Mouse (Mus musculus) megakaryocyte, embryonic 14.5 days (primary cell): ENCODE measurements around the gene Tprgl. TPM values are rescaled to one million over a fixed set of nuclear protein-coding genes. Genes with fewer than 3 reads are reported as not detected.

Experiments used
- H3K27me3 ChIP-seq: replicated peaks from 2 replicates; pipeline ENCODE3; 2012; ENCODE audit warnings: inconsistent platforms
- H3K36me3 ChIP-seq: replicated peaks from 2 replicates; pipeline ENCODE3; 2012; ENCODE audit warnings: low read length, inconsistent platforms, mixed read lengths
- H3K4me1 ChIP-seq: 2 replicates; pipeline ENCODE4 v1.6.1; 2012; ENCODE audit warnings: inconsistent platforms
- H3K4me3 ChIP-seq: replicated peaks from 2 replicates; pipeline ENCODE3; 2012; ENCODE audit warnings: moderate library complexity, mild to moderate bottlenecking, inconsistent platforms
- H3K9me3 ChIP-seq: 2 replicates; pipeline ENCODE4 v1.6.1; 2012; ENCODE audit warnings: inconsistent platforms
- FLI1 ChIP-seq: IDR thresholded peaks from 2 replicates; pipeline ENCODE4 v1.6.1; 2012; ENCODE audit warnings: low read length, inconsistent platforms, mixed read lengths
- GATA1 ChIP-seq: IDR thresholded peaks from 3 replicates; pipeline ENCODE4 v1.6.1; 2012; ENCODE audit warnings: mixed read lengths, low read length, inconsistent platforms, borderline replicate concordance
- polyA plus RNA-seq: library from polyadenylated mRNA; stranded (reverse); fragments of >175 nt; gene quantifications from 2 replicates; pipeline ENCODE4 v1.2.3, GENCODE M21; 2012; ENCODE audit warnings: low replicate concordance; ENCODE audit not compliant: insufficient read depth

Tprgl gene
- polyA plus RNA-seq, 1 experiment, result 116 TPM

- peaks cover 48% of the 10 kb centered on the region for H3K27me3 ChIP-seq
These were observed 6.6 kb upstream of the Tprgl start for GRCm38 (mm10) chr4:154167053-154167452.

GRCm38 (mm10) chr4:154163296-154163695, 2.8 kb upstream of the Tprgl start:
- peak overlapping the region; percentile 59 for H3K4me3 ChIP-seq
- peaks cover 3% of the 10 kb centered on the region; the same call in 1 of the 2 replicates for H3K9me3 ChIP-seq
- TF ChIP-seq GATA1 (no peak), FLI1 (no peak)
- H3K36me3 ChIP-seq, result peaks cover 13% of the 10 kb centered on the region
- peaks cover 33% of the 10 kb centered on the region for H3K4me1 ChIP-seq
- peaks cover 11% of the 10 kb centered on the region for H3K27me3 ChIP-seq

More at GRCm38 (mm10) chr4:154167053-154167452, 6.6 kb upstream of the Tprgl start:
- peaks cover 18% of the 10 kb centered on the region for H3K4me1 ChIP-seq
- H3K36me3 ChIP-seq, result no peaks in the 10 kb centered on the region
- TF ChIP-seq GATA1 (no peak), FLI1 (no peak)
- peaks cover 3% of the 10 kb centered on the region; the same call in 1 of the 2 replicates for H3K9me3 ChIP-seq
- no peak overlapping the region for H3K4me3 ChIP-seq

- TF ChIP-seq FLI1, result no peak
- no peak for TF ChIP-seq GATA1
- H3K4me3 ChIP-seq, result peak overlapping the region; percentile 100
- peaks cover 48% of the 10 kb centered on the region for H3K4me1 ChIP-seq
- no peaks in the 10 kb centered on the region for H3K9me3 ChIP-seq
- peaks cover 45% of the 10 kb centered on the region for H3K36me3 ChIP-seq
- no peaks in the 10 kb centered on the region for H3K27me3 ChIP-seq
These were observed 417 bp downstream of the Tprgl start for GRCm38 (mm10) chr4:154159961-154160537.

GRCm38 (mm10) chr4:154159002-154159401, 1.5 kb downstream of the Tprgl start:
- Histone ChIP-seq H3K4me1 (peaks cover 53% of the 10 kb centered on the region), H3K9me3 (no peaks in the 10 kb centered on the region), H3K27me3 (no peaks in the 10 kb centered on the region), H3K4me3 (peak overlapping the region; percentile 100), H3K36me3 (peaks cover 56% of the 10 kb centered on the region)
- no peak for TF ChIP-seq GATA1
- TF ChIP-seq FLI1, result no peak

GRCm38 (mm10) chr4:154157970-154158662, 2.4 kb downstream of the Tprgl start:
- Histone ChIP-seq H3K4me1 (peaks cover 51% of the 10 kb centered on the region), H3K36me3 (peaks cover 62% of the 10 kb centered on the region), H3K9me3 (no peaks in the 10 kb centered on the region), H3K27me3 (no peaks in the 10 kb centered on the region), H3K4me3 (no peak overlapping the region)
- no peak for TF ChIP-seq GATA1
- TF ChIP-seq FLI1, result no peak

GRCm38 (mm10) chr4:154156050-154156449, 4.4 kb downstream of the Tprgl start:
- TF ChIP-seq FLI1, result no peak
- no peak for TF ChIP-seq GATA1
- peaks cover 83% of the 10 kb centered on the region for H3K36me3 ChIP-seq
- no peaks in the 10 kb centered on the region for H3K9me3 ChIP-seq
- no peaks in the 10 kb centered on the region for H3K27me3 ChIP-seq
- H3K4me3 ChIP-seq, result peak overlapping the region; percentile 5
- peaks cover 38% of the 10 kb centered on the region for H3K4me1 ChIP-seq

- no peak for TF ChIP-seq GATA1
- no peak for TF ChIP-seq FLI1
- Histone ChIP-seq H3K4me1 (peaks cover 34% of the 10 kb centered on the region), H3K27me3 (no peaks in the 10 kb centered on the region), H3K9me3 (no peaks in the 10 kb centered on the region), H3K4me3 (no peak overlapping the region), H3K36me3 (peaks cover 95% of the 10 kb centered on the region)
These were observed 6.4 kb downstream of the Tprgl start for GRCm38 (mm10) chr4:154154104-154154503.

GRCm38 (mm10) chr4:154146342-154146741, 14.1 kb downstream of the Tprgl start:
- Histone ChIP-seq H3K36me3 (peaks cover 54% of the 10 kb centered on the region), H3K9me3 (no peaks in the 10 kb centered on the region), H3K4me1 (peaks cover 33% of the 10 kb centered on the region), H3K4me3 (no peak overlapping the region), H3K27me3 (peaks cover 6% of the 10 kb centered on the region)
- no peak for TF ChIP-seq FLI1
- TF ChIP-seq GATA1, result no peak

- TF ChIP-seq FLI1, result no peak
- TF ChIP-seq GATA1, result no peak
- Histone ChIP-seq H3K27me3 (peaks cover 23% of the 10 kb centered on the region), H3K36me3 (peaks cover 39% of the 10 kb centered on the region), H3K4me1 (peaks cover 42% of the 10 kb centered on the region), H3K9me3 (no peaks in the 10 kb centered on the region), H3K4me3 (no peak overlapping the region)
These were observed 15.8 kb downstream of the Tprgl start for GRCm38 (mm10) chr4:154144712-154145111.

- Histone ChIP-seq H3K36me3 (peaks cover 22% of the 10 kb centered on the region), H3K4me3 (peak within 1 kb of the TSS; percentile 96), H3K9me3 (no peaks in the 10 kb centered on the region), H3K4me1 (peaks cover 47% of the 10 kb centered on the region), H3K27me3 (peaks cover 45% of the 10 kb centered on the region)
- no peak for TF ChIP-seq GATA1
- TF ChIP-seq FLI1, result peak; percentile 57; the same call in 1 of the 2 replicates
These were observed 18.0 kb downstream of the Tprgl start, which contains the start of gene Wrap73 for GRCm38 (mm10) chr4:154142211-154143040. TSS of gene Wrap73 (plus strand) at chr4:154142372.
